Mouse (Mus musculus) lung, postnatal 0 days (tissue): ENCODE measurements at regions not wholly inside any gene's neighbourhood (a gene's known extent, or its start where the extent isn't known, plus 50 kb on each side); places are given as distances from the start of the nearest gene placed in this dataset.

Source experiments
- CTCF ChIP-seq: IDR thresholded peaks from 2 replicates; pipeline ENCODE4 v1.5.1; 2016; ENCODE audit warnings: antibody characterized with exemption, mild to moderate bottlenecking
- EP300 ChIP-seq: IDR thresholded peaks from 2 replicates; pipeline ENCODE4 v1.6.1; 2016; ENCODE audit warnings: antibody characterized with exemption, mild to moderate bottlenecking, control low read depth

GRCm38 (mm10) chr14:89826731-89827130 lies 1355.5 kb upstream of the Pcdh20 start:
- no peak for TF ChIP-seq CTCF
- TF ChIP-seq EP300, result no peak
